Mouse (Mus musculus): ENCODE results near the gene Mylk4.

Gene Mylk4

DNA sequence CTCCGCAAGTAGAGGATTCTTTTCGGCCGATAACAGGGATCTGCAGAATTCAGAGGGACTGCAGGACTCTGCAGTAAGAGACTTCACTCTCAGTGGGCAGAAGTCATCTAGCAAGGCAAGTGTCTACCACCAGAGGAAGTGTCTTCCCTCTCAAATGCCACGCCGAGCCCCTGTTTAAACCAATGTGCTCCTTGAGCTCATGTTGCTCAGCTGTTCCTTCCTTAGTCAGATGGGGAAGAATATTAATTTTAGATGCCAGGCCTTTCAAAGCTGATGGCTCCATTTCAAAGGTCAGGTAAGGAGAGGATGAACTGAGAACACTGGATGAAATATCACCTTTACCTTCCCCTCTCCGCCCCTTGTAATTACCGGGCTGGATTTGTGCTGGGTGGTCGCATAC is at the start of gene Mylk4:
TSS of gene Mylk4 (minus strand) at position 139 of the 400 bp plus-strand sequence.
- no peak for DNase-seq (ENCODE audit: low read depth in 2 of 2, low spot score in 2 of 2)

DNA sequence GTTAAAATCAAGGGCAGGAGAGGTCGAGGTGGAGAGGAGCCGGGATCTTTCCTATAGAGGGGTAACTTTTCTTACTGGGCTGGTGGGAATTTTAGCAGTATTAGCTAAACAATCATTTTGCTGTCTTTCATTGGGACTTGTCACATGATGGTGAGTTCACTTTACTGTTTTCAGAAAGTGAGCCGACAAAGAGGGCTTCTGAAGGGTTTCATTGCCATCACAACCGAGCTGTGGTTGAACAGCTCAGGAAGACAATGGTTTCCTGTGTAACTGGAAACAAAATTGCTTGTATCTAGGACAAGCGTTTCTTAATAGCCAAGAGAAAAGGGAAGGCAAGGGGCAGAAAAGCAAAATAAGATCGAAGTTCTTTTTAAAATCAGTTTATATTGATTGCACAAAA is 49.5 kb upstream of the Mylk4 start:
- DNase-seq (ENCODE audit: low read depth in 2 of 2, low spot score in 2 of 2) = peak in 1 of 2 experiments; percentile 22

GRCm38 (mm10) chr13:32832776-32833175 is 49.0 kb upstream of the Mylk4 start:
- no peak for DNase-seq (ENCODE audit: low read depth in 2 of 2, low spot score in 2 of 2)

DNA sequence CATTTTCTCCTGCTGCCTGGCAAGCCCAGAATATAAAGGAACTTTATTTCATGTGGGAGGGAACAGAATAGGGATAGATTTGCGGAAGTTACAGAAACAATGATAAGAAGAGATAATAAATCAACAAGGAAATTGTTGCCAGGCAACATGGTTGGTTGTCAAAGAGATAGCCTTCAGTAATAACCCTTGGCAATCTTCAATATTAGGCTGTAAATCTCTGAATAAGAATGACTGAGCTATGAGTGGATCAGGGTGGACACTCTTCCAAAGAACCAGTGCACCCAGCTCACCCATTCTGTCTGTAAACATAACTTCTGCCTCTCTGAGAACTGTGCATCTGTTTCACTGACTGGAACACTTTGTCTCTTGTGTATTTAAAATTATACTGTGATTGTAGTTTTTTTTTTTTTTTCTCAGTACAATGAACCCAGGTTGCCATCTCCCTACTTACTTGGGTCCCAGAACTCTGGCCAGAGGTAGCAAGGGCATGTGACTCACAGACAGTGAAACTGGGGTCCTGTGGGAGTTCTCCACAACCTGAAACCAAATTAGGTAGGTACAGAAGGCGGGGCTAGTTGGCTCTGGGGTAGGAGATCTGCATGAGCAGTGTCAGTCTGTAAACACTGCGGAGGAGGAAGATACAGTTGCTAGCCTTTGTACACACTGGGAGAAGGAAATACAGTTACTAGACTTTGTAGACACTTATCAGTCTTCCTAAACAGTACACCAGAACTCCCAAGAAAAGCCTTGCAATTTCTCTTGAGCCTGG is 47.9 kb upstream of the Mylk4 start:
- no peak for DNase-seq (ENCODE audit: low read depth in 2 of 2, low spot score in 2 of 2)

GRCm38 (mm10) chr13:32828886-32829285 is 45.1 kb upstream of the Mylk4 start:
- no peak for DNase-seq (ENCODE audit: low read depth in 2 of 2, low spot score in 2 of 2)

GRCm38 (mm10) chr13:32827951-32828350 is 44.2 kb upstream of the Mylk4 start:
- peak; percentile 50 to 67 for DNase-seq (ENCODE audit: low read depth in 2 of 2, low spot score in 2 of 2)

- no peak for DNase-seq (ENCODE audit: low read depth in 2 of 2, low spot score in 2 of 2)
These were observed 43.5 kb upstream of the Mylk4 start for GRCm38 (mm10) chr13:32827111-32827822.

DNA sequence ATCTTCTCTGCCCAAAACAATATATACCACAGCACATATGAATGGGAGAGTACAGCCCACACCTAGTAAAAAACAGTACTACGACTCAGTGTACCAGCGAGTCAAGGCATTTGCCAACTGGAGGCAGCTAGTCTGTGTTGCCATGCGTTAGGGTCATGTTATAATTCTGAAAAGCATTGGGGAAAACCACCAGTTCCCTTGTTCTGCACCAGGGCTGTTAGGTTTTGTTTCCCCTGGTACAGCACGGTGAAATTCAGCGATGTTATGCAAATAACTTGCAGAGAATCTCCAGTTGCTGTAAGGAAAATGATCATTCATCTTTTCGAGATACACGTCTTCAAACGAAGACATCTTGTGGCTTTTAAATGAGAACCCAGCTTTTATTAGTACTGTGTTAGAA is 41.8 kb upstream of the Mylk4 start:
- DNase-seq (ENCODE audit: low read depth in 2 of 2, low spot score in 2 of 2) = no peak

GRCm38 (mm10) chr13:32824377-32825330 is 40.9 kb upstream of the Mylk4 start:
- DNase-seq (ENCODE audit: low read depth in 2 of 2, low spot score in 2 of 2) = no peak

- no peak for DNase-seq (ENCODE audit: low read depth in 2 of 2, low spot score in 2 of 2)
These were observed 39.4 kb upstream of the Mylk4 start for GRCm38 (mm10) chr13:32823126-32823525.

DNA sequence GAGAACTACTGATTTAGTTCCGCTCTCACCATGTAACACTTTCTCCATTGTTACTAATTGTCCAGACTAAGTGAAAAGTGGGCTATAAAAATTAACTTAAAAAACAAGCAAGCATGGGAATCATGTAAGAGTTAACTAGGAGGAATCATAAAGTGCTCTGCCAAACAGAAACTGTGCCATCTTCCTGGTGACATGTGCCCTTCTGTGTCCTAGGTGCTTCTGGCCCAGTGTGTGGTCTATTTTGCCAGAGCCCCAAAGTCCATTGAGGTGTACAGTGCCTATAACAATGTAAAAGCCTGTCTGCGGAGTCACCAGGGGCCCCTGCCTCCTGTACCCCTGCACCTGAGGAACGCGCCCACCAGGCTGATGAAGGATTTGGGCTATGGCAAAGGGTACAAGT is 37.9 kb upstream of the Mylk4 start:
- DNase-seq (ENCODE audit: low read depth in 2 of 2, low spot score in 2 of 2) = no peak

- no peak for DNase-seq (ENCODE audit: low read depth in 2 of 2, low spot score in 2 of 2)
These were observed 36.2 kb upstream of the Mylk4 start for GRCm38 (mm10) chr13:32819926-32820325.

DNA sequence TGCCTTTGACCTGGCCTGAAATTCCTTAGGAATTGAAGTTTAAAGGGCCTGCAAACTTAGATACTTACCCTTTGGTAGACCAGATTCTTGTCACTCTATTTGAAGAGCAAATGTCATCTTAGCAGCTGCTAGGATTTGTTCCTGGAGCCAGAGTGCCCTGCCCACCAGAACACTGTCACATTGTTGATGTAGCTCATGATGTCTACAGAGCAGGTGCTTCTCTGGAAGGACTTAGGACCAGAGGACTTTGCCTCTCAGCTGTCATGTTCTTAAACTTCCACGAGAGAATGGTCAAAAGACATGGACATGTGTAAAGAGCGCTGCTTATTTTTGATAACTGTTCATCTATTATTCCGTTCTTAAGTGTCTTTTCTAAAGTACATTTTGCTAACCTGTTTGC is 35.5 kb upstream of the Mylk4 start:
- DNase-seq (ENCODE audit: low read depth in 2 of 2, low spot score in 2 of 2) = no peak

- DNase-seq (ENCODE audit: low read depth in 2 of 2, low spot score in 2 of 2) = no peak
These were observed 23.9 kb upstream of the Mylk4 start for GRCm38 (mm10) chr13:32807624-32808023.

DNA sequence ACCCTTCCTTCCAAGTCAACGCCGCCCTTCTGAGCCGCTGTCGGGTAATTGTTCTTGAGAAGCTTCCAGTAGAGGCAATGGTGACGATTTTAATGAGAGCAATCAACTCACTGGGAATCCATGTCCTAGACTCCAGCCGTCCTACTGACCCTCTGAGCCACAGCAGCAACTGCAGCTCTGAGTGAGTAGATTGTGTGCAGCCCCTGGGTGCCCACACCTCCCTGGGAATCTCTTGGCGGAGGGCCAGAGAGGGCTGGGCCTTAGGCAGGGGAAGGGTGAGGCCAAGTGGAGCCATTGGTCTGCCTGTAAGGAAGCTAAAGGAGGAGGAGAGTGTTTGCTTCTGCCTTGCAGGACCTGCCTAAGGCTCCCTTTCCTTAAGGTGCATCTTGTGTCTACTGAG is 23.1 kb upstream of the Mylk4 start:
- no peak for DNase-seq (ENCODE audit: low read depth in 2 of 2, low spot score in 2 of 2)

DNA sequence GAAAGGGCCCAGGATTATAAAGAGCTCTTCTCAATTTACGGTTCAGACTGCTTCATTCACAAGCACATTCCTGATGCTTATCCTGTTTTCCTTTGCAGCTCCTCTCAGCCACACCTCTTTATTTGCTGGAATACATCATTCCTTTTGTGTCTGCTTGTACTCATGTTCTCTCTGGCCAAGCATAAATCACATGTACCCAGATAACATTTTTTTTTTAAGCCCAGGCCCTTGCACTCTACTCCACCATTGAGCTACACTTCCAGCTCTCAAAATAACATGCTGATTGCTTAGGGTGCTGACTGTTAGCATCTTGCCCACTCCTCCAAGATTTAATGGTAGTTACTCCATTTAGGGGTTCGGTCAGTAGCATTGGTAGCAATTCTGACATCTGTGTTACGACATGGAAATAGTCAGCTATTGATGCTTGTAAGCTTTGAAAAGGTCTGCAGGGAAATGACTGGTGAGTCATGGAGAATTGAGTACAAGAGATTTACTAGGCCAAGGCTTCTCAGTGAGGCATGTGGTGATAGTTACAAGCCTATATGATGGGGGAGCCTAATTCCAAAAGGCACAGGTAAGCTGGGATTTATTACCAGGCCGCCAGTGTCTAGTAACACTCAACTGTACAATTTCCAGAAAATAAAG is 20.1 kb upstream of the Mylk4 start:
- no peak for DNase-seq (ENCODE audit: low read depth in 2 of 2, low spot score in 2 of 2)

DNA sequence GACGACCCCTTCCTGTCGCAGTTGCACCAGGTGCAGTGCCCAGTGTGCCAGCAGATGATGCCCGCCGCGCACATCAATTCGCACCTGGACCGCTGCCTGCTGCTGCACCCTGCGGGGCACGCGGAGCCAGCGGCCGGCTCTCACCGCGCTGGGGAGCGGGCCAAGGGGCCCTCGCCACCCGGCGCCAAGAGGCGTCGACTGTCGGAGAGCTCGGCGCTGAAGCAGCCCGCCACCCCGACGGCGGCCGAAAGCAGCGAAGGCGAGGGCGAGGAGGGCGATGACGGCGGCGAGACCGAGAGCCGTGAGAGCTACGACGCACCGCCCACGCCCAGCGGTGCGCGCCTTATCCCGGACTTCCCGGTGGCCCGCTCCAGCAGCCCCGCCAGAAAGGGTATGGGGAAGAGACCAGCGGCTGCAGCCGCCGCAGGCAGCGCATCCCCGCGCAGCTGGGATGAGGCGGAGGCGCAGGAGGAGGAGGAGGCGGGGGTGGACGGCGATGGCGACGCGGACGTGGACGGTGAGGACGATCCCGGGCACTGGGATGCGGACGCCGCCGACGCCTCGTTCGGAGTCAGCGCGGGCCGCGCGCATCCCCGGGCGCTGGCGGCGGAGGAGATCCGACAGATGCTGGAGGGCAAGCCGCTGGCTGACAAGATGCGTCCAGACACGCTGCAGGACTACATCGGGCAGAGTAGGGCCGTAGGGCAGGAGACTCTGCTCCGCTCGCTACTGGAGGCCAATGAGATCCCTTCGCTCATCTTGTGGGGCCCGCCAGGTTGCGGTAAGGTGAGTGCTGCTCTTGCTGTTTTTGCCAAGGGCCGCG is 18.7 kb upstream of the Mylk4 start, which contains the start of gene D930007J09Rik:
TSS of gene D930007J09Rik (minus strand) at position 591 of the 823 bp plus-strand sequence.
- DNase-seq (ENCODE audit: low read depth in 2 of 2, low spot score in 2 of 2) = peak; percentile 12 to 16

GRCm38 (mm10) chr13:32801693-32802221 is 18.0 kb upstream of the Mylk4 start, which contains the start of gene Wrnip1:
TSS of gene Wrnip1 (plus strand) at chr13:32802038.
- DNase-seq (ENCODE audit: low read depth in 2 of 2, low spot score in 2 of 2) = peak; percentile 94

GRCm38 (mm10) chr13:32800859-32801258 is 17.1 kb upstream of the Mylk4 start:
- DNase-seq (ENCODE audit: low read depth in 2 of 2, low spot score in 2 of 2) = peak; percentile 11 to 31

DNA sequence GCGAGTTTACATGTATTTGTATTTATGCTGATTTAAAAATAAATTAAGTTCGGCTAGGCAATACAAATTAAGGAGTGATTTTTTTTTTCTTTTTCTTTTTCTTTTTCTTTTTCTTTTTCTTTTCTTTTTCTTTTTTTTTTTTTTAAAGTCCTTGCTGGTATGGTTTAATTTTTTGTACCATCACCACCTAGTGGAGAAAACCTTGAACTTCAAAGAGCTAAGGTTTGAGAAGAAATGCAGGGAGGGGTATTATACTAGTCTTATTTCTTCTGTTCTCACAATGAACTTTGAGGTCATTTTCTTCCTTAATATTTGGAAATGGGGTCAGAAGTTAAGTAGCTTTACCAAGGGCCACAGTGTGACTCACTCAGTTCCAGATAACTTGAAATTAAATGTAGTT is 15.4 kb upstream of the Mylk4 start:
- DNase-seq (ENCODE audit: low read depth in 2 of 2, low spot score in 2 of 2) = peak in 1 of 2 experiments; percentile 17
